Mouse (Mus musculus): ENCODE data around the gene Nudt16l1. TPM values are rescaled to one million over a fixed set of nuclear protein-coding genes. Genes with fewer than 3 reads are reported as not detected.

Gene Nudt16l1
- total RNA-seq, 1 experiment = 40.0 TPM

DNA sequence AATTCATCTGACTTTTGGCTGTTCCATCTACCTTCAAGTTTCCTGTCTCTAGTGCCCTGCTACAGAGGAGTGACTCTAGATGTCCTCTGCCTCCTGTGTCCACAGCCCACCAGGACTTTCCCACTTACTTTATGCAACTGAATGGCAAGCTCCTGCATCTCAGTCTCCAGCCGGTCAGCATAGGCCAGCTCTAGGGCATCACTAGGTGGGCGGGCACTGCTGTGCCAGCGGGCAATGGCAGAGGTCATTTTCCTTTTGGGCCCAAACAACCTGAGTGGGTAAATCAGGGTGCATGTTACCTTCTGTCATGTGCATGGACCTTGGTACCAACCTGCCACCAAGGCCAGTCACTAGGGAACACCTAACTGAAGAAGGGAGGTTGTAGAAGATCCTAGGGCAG is 4.9 kb downstream of the Nudt16l1 start:
- Histone ChIP-seq H3K4me1 (ENCODE audit: control insufficient read depth in 2 of 2, insufficient read depth in 2 of 2, low read length in 2 of 2, poor library complexity in 1 of 2) (peaks cover 4% of the 10 kb centered on the region in 2 experiments; a peak in 3 of 4 replicates), H3K27ac (ENCODE audit: insufficient read depth, low read depth, low read length, poor library complexity, severe bottlenecking) (no peak overlapping the region), H3K36me3 (ENCODE audit: control insufficient read depth, insufficient read depth, low read length, poor library complexity, severe bottlenecking) (peaks cover 40% of the 10 kb centered on the region), H3K9me3 (ENCODE audit: control insufficient read depth, insufficient read depth, low read depth, low read length) (no peaks in the 10 kb centered on the region), H3K4me3 (ENCODE audit: insufficient read depth in 1 of 2, low read depth in 1 of 2, low read length in 2 of 2, poor library complexity in 1 of 2, severe bottlenecking in 1 of 2) (no peak overlapping the region), H3K9ac (ENCODE audit: insufficient read depth, low read depth, low read length, poor library complexity, severe bottlenecking) (no peak overlapping the region)
- DNase-seq (ENCODE audit: low read depth, low spot score) = no peak
- in situ Hi-C loops (cut with MboI; ENCODE audit: low sequenced_read_pairs in 2 of 2, unreplicated experiment in 2 of 2) = no loop called here
- TF ChIP-seq ZC3H11A (IDR thresholded peaks at IDR 0.05; ENCODE audit: borderline replicate concordance, low read depth, low read length) = no peak
- TF ChIP-seq ZNF384 (IDR thresholded peaks at IDR 0.05; ENCODE audit: low read depth, low read length) = no peak
- no peak for TF ChIP-seq MAFK (IDR thresholded peaks at IDR 0.05; ENCODE audit: insufficient read depth, low read depth, low read length)
- TF ChIP-seq CHD2 (IDR thresholded peaks at IDR 0.05; ENCODE audit: low read depth, low read length) = no peak
- no peak for TF ChIP-seq HCFC1 (IDR thresholded peaks at IDR 0.05; ENCODE audit: borderline replicate concordance, insufficient read depth, low read length)

- Histone ChIP-seq H3K9ac (ENCODE audit: insufficient read depth, low read depth, low read length, poor library complexity, severe bottlenecking) (no peak overlapping the region), H3K9me3 (ENCODE audit: control insufficient read depth, insufficient read depth, low read depth, low read length) (no peaks in the 10 kb centered on the region), H3K4me3 (ENCODE audit: insufficient read depth in 1 of 2, low read depth in 1 of 2, low read length in 2 of 2, poor library complexity in 1 of 2, severe bottlenecking in 1 of 2) (no peak overlapping the region), H3K27ac (ENCODE audit: insufficient read depth, low read depth, low read length, poor library complexity, severe bottlenecking) (no peak overlapping the region), H3K4me1 (ENCODE audit: control insufficient read depth in 2 of 2, insufficient read depth in 2 of 2, low read length in 2 of 2, poor library complexity in 1 of 2) (no peaks in the 10 kb centered on the region; a peak in 1 of 4 replicates), H3K36me3 (ENCODE audit: control insufficient read depth, insufficient read depth, low read length, poor library complexity, severe bottlenecking) (peaks cover 40% of the 10 kb centered on the region)
- DNase-seq (ENCODE audit: low read depth, low spot score) = no peak
- in situ Hi-C loops (cut with MboI; ENCODE audit: low sequenced_read_pairs in 2 of 2, unreplicated experiment in 2 of 2) = no loop called here
- TF ChIP-seq MAFK (IDR thresholded peaks at IDR 0.05; ENCODE audit: insufficient read depth, low read depth, low read length) (no peak), CHD2 (IDR thresholded peaks at IDR 0.05; ENCODE audit: low read depth, low read length) (no peak), ZNF384 (IDR thresholded peaks at IDR 0.05; ENCODE audit: low read depth, low read length) (no peak), HCFC1 (IDR thresholded peaks at IDR 0.05; ENCODE audit: borderline replicate concordance, insufficient read depth, low read length) (no peak), ZC3H11A (IDR thresholded peaks at IDR 0.05; ENCODE audit: borderline replicate concordance, low read depth, low read length) (no peak)
These were observed 6.9 kb downstream of the Nudt16l1 start for GRCm38 (mm10) chr16:4945415-4945814.

GRCm38 (mm10) chr16:4946155-4946554 is 7.6 kb downstream of the Nudt16l1 start:
- TF ChIP-seq HCFC1 (IDR thresholded peaks at IDR 0.05; ENCODE audit: borderline replicate concordance, insufficient read depth, low read length) = no peak
- TF ChIP-seq MAFK (IDR thresholded peaks at IDR 0.05; ENCODE audit: insufficient read depth, low read depth, low read length) = no peak
- no peak for TF ChIP-seq ZC3H11A (IDR thresholded peaks at IDR 0.05; ENCODE audit: borderline replicate concordance, low read depth, low read length)
- no peak for TF ChIP-seq ZNF384 (IDR thresholded peaks at IDR 0.05; ENCODE audit: low read depth, low read length)
- TF ChIP-seq CHD2 (IDR thresholded peaks at IDR 0.05; ENCODE audit: low read depth, low read length) = no peak
- Histone ChIP-seq H3K9me3 (ENCODE audit: control insufficient read depth, insufficient read depth, low read depth, low read length) (no peaks in the 10 kb centered on the region), H3K4me1 (ENCODE audit: control insufficient read depth in 2 of 2, insufficient read depth in 2 of 2, low read length in 2 of 2, poor library complexity in 1 of 2) (no peaks in the 10 kb centered on the region; a peak in 1 of 4 replicates), H3K9ac (ENCODE audit: insufficient read depth, low read depth, low read length, poor library complexity, severe bottlenecking) (no peak overlapping the region), H3K27ac (ENCODE audit: insufficient read depth, low read depth, low read length, poor library complexity, severe bottlenecking) (no peak overlapping the region), H3K4me3 (ENCODE audit: insufficient read depth in 1 of 2, low read depth in 1 of 2, low read length in 2 of 2, poor library complexity in 1 of 2, severe bottlenecking in 1 of 2) (no peak overlapping the region), H3K36me3 (ENCODE audit: control insufficient read depth, insufficient read depth, low read length, poor library complexity, severe bottlenecking) (peaks cover 38% of the 10 kb centered on the region)
- no peak for DNase-seq (ENCODE audit: low read depth, low spot score)
- in situ Hi-C loops (cut with MboI; ENCODE audit: low sequenced_read_pairs in 2 of 2, unreplicated experiment in 2 of 2) = no loop called here

GRCm38 (mm10) chr16:4947378-4947777 is 8.8 kb downstream of the Nudt16l1 start:
- Histone ChIP-seq H3K4me3 (ENCODE audit: insufficient read depth in 1 of 2, low read depth in 1 of 2, low read length in 2 of 2, poor library complexity in 1 of 2, severe bottlenecking in 1 of 2) (no peak overlapping the region), H3K9ac (ENCODE audit: insufficient read depth, low read depth, low read length, poor library complexity, severe bottlenecking) (no peak overlapping the region), H3K4me1 (ENCODE audit: control insufficient read depth in 2 of 2, insufficient read depth in 2 of 2, low read length in 2 of 2, poor library complexity in 1 of 2) (no peaks in the 10 kb centered on the region; a peak in 1 of 4 replicates), H3K9me3 (ENCODE audit: control insufficient read depth, insufficient read depth, low read depth, low read length) (no peaks in the 10 kb centered on the region), H3K27ac (ENCODE audit: insufficient read depth, low read depth, low read length, poor library complexity, severe bottlenecking) (no peak overlapping the region), H3K36me3 (ENCODE audit: control insufficient read depth, insufficient read depth, low read length, poor library complexity, severe bottlenecking) (peaks cover 30% of the 10 kb centered on the region)
- in situ Hi-C loops (cut with MboI; ENCODE audit: low sequenced_read_pairs in 2 of 2, unreplicated experiment in 2 of 2) = no loop called here
- no peak for DNase-seq (ENCODE audit: low read depth, low spot score)
- no peak for TF ChIP-seq HCFC1 (IDR thresholded peaks at IDR 0.05; ENCODE audit: borderline replicate concordance, insufficient read depth, low read length)
- TF ChIP-seq ZNF384 (IDR thresholded peaks at IDR 0.05; ENCODE audit: low read depth, low read length) = no peak
- TF ChIP-seq ZC3H11A (IDR thresholded peaks at IDR 0.05; ENCODE audit: borderline replicate concordance, low read depth, low read length) = no peak
- no peak for TF ChIP-seq MAFK (IDR thresholded peaks at IDR 0.05; ENCODE audit: insufficient read depth, low read depth, low read length)
- no peak for TF ChIP-seq CHD2 (IDR thresholded peaks at IDR 0.05; ENCODE audit: low read depth, low read length)

- Histone ChIP-seq H3K4me3 (ENCODE audit: insufficient read depth in 1 of 2, low read depth in 1 of 2, low read length in 2 of 2, poor library complexity in 1 of 2, severe bottlenecking in 1 of 2) (no peak overlapping the region), H3K27ac (ENCODE audit: insufficient read depth, low read depth, low read length, poor library complexity, severe bottlenecking) (no peak overlapping the region), H3K9ac (ENCODE audit: insufficient read depth, low read depth, low read length, poor library complexity, severe bottlenecking) (no peak overlapping the region), H3K36me3 (ENCODE audit: control insufficient read depth, insufficient read depth, low read length, poor library complexity, severe bottlenecking) (peaks cover 14% of the 10 kb centered on the region), H3K4me1 (ENCODE audit: control insufficient read depth in 2 of 2, insufficient read depth in 2 of 2, low read length in 2 of 2, poor library complexity in 1 of 2) (no peaks in the 10 kb centered on the region), H3K9me3 (ENCODE audit: control insufficient read depth, insufficient read depth, low read depth, low read length) (no peaks in the 10 kb centered on the region)
- TF ChIP-seq ZNF384 (IDR thresholded peaks at IDR 0.05; ENCODE audit: low read depth, low read length) (no peak), ZC3H11A (IDR thresholded peaks at IDR 0.05; ENCODE audit: borderline replicate concordance, low read depth, low read length) (no peak), MAFK (IDR thresholded peaks at IDR 0.05; ENCODE audit: insufficient read depth, low read depth, low read length) (no peak), CHD2 (IDR thresholded peaks at IDR 0.05; ENCODE audit: low read depth, low read length) (no peak), HCFC1 (IDR thresholded peaks at IDR 0.05; ENCODE audit: borderline replicate concordance, insufficient read depth, low read length) (no peak)
- in situ Hi-C loops (cut with MboI; ENCODE audit: low sequenced_read_pairs in 2 of 2, unreplicated experiment in 2 of 2) = no loop called here
- DNase-seq (ENCODE audit: low read depth, low spot score) = no peak
These were observed 18.0 kb downstream of the Nudt16l1 start for GRCm38 (mm10) chr16:4956609-4957008.

Data from ES-E14 (cell line).